Mouse (Mus musculus): ENCODE data around the gene Emilin3.
A peak's percentile ranks its signal among the peaks of the same experiment; 100 is the strongest.

The Emilin3 gene

DNA sequence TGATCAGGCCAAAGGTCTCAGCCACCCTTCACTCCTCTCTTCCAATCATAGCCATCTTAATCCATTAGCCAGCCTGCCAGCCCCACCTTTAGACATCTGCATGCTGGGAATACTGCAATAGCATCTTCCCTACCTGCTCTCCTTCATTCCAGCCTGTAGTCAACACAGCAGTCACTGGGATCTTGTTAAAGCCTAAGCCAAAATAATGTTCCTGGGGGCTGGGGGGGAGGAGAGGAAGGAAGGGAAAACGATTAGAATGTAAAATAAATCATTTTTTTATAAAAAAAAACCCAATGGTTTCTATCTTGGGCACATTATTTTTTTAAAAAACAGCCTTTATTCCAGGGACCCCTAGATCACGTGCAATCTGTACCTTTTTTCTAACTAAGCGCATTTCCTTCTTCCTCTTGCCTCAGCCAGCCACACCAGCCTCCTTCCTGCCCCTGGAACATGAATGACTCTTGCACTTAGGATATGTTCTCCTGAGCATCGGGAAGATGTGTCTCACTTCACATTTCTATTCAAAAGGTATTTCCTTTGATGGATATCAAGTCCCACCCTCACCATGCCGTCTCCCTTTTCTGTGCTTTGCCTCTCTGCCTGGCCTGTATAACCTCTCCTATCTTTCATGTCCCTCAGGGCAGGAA lies 37.8 kb downstream of the Emilin3 start:
- no peak for DNase-seq (ENCODE audit: low read depth, low spot score)

GRCm38 (mm10) chr2:160872890-160873382 lies 39.2 kb downstream of the Emilin3 start, which contains the start of gene Zhx3:
TSS of gene Zhx3 (minus strand) at chr2:160872998.
- DNase-seq (ENCODE audit: low read depth, low spot score): peak; percentile 96

GRCm38 (mm10) chr2:160872395-160872794 lies 39.7 kb downstream of the Emilin3 start:
- DNase-seq (ENCODE audit: low read depth, low spot score): peak; percentile 83

DNA sequence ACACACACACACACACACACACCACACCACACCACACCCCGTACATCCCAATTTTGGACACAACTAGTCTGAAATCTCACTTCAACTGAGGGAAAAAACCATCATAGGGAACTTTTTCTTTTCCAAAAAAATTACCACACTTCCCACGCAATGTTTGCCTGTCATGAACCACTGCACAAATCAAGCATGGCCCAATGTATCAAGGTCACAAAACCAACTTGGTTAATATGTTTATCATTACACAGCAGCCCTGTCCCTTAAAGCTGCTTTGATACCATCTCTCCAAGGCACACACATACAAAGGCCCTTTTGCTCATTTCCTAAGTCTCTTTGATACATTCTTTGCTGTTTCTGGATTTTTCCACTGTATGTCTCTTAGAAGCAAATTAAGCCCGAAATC lies 40.8 kb downstream of the Emilin3 start:
- DNase-seq (ENCODE audit: low read depth, low spot score): peak; percentile 23

DNA sequence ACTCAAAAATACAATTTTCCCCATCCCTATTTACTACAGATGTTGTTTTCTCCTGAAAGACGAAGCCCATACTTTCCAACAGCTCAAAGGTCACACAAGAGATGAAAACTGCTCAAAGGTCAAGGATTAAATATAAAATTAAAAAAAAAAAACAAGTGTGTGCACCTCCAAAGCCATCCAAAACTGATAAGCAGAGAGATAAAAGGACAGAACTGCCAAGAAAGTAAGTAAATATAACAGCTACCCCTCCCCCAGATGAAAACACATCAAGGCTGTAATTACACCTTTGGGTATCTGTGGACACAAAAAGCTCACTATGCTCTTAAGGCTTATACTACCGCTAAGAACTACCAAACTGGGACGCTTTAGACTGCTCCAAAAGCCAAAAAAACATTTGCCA lies 42.7 kb downstream of the Emilin3 start:
- DNase-seq (ENCODE audit: low read depth, low spot score): no peak

DNA sequence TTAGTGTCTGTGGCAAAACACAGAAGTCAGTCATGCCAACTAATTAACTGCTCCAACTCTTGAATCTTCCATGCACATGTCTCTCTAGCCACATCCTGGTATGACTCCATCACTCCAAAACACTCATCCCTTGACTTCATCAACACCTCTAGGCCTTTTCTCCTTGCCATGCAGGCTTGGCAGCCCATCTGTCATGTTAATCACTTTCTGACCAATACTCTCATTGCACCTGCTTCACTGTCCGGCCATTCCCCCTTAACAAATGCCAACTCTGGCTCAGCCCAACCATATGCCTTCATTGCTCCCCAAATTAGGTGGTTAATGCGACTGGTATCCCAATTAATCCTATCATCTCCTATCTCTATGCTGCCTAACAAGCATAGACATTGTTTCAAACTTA lies 46.9 kb downstream of the Emilin3 start:
- peak; percentile 84 for DNase-seq (ENCODE audit: low read depth, low spot score)

DNA sequence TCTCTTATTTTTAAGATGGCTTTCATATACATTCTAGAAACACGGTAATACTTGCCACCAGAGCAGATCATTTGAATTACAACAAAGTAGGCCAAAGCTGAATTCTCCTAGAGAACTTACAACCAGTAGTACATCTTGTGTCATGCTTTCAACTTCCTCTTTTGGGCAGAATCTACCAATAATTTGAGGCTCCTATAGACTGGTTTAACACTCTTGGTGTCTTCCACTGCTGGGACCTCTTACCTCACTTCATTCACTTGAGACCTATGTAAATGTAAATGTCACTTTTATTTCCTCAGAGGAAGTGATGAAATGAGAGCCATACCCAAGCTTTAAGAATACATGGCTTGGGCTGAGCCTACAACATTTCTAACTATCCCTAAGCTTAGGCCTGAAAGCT lies 48.0 kb downstream of the Emilin3 start:
- DNase-seq (ENCODE audit: low read depth, low spot score): no peak

- no peak for DNase-seq (ENCODE audit: low read depth, low spot score)
Observed at GRCm38 (mm10) chr2:160860363-160860762, 51.8 kb downstream of the Emilin3 start.
